In genomic region chr7:3593855-3594254, GRCm38 (mm10) we compare ENCODE assay signal across 22 mouse cellular contexts. TPM values are rescaled to one million over a fixed set of nuclear protein-coding genes. Genes with fewer than 3 reads are reported as not detected.
"Had no signal": no experiment of that assay in that cellular context is flagged by ENCODE, and none has a peak within 500 bp of the region (broad histone marks: within the 10 kb centered on the region; RNA-seq: fewer than 3 reads in every experiment).

No protein-coding gene starts in this region.

- H3K27ac ChIP-seq: limb, embryonic 12.5 days; limb, embryonic 15.5 days; liver, embryonic 14.5 days; macrophage; neural tube, embryonic 13.5 days; stomach, embryonic 15.5 days had no signal

- H3K4me1 ChIP-seq: limb, embryonic 12.5 days; limb, embryonic 15.5 days; neural tube, embryonic 13.5 days; stomach, embryonic 15.5 days had no signal

- ATAC-seq: lung, postnatal 0 days had no signal

- H3K27me3 ChIP-seq: limb, embryonic 12.5 days; limb, embryonic 15.5 days; neural tube, embryonic 13.5 days; stomach, embryonic 15.5 days had no signal

- DNase-seq: kidney, adult 18-20 months; kidney, adult 9 months; kidney, postnatal 14 days; kidney, postnatal 4 days; left cerebral cortex, postnatal 4 days; liver, postnatal 0 days; lung, embryonic 14.5 days; right cerebral cortex, postnatal 4 days; thymus, postnatal 25 days had no signal

- H3K9me3 ChIP-seq: limb, embryonic 12.5 days; limb, embryonic 15.5 days; neural tube, embryonic 13.5 days; stomach, embryonic 15.5 days had no signal

- H3K4me3 ChIP-seq: limb, embryonic 12.5 days; limb, embryonic 15.5 days; myocyte; neural tube, embryonic 13.5 days; stomach, embryonic 15.5 days had no signal

- H3K4me2 ChIP-seq: limb, embryonic 12.5 days; limb, embryonic 15.5 days; lung, embryonic 14.5 days; neural tube, embryonic 13.5 days; stomach, embryonic 15.5 days had no signal

- H3K36me3 ChIP-seq: limb, embryonic 12.5 days; limb, embryonic 15.5 days; neural tube, embryonic 13.5 days; stomach, embryonic 15.5 days had no signal

- H3K9ac ChIP-seq: limb, embryonic 12.5 days; limb, embryonic 15.5 days; liver, embryonic 14.5 days; liver, postnatal 0 days; lung, embryonic 14.5 days; neural tube, embryonic 13.5 days; stomach, embryonic 15.5 days had no signal

RNA-seq across cellular contexts. Expression of gene Oscar, which starts 22.1 kb away (rescaled TPM):
- total RNA-seq: megakaryocyte, adult 5-6 weeks; monocyte, adult 5-6 weeks; neutrophil, adult 5-6 weeks had no signal
- polyA plus RNA-seq: limb, embryonic 12.5 days; liver, embryonic 11.5 days; liver, postnatal 0 days; lung, embryonic 14.5 days; macrophage; myocyte; thymus, postnatal 0 days had no signal
